Comparison of ENCODE assay signal across 16 mouse cellular contexts in the genomic region with DNA sequence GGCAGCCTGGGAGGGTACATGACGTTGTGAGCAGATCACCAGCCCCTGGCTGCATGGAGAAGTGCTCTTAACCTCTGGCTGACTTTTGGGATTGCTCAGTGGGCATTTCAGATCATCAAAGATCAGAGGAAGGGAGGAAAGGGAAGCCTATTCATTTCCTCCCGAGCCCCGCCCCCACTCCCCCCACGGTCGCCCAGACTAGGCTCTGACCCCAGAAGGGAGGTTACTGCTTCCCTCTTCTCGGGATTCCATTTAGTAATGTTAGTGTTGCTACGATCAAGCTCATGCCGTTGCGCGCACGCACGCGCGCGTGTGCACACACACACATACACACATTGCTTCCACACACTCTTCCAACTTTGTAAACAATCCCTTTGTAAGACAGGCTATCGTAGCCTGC. TPM values are rescaled to one million over a fixed set of nuclear protein-coding genes. Genes with fewer than 3 reads are reported as not detected.
DNase-seq lines count a peak whose midpoint lies in the region; ATAC-seq and TF ChIP-seq lines count a peak whose summit lies in the region.
"Had no signal": no experiment of that assay in that cellular context is flagged by ENCODE, and none has a peak within 500 bp of the region (broad histone marks: within the 10 kb centered on the region; RNA-seq: fewer than 3 reads in every experiment).

No protein-coding gene starts in this region.

- no peak for TF ChIP-seq POLR2A in lung, adult 2 months (IDR thresholded peaks at IDR 0.05; ENCODE audit: borderline replicate concordance, extremely low read depth, low read depth, low read length)

- ATAC-seq in midbrain, embryonic 14.5 days (ENCODE audit: low FRiP score, low TSS enrichment) = no peak
- no peak; the same call in 1 of the 2 replicates for ATAC-seq in stomach, embryonic 15.5 days (ENCODE audit: insufficient read depth, low FRiP score, low read depth)
- no peak for ATAC-seq in erythroid progenitor cell, adult 5-6 weeks (replicated peaks; ENCODE audit: low FRiP score, poor library complexity, severe bottlenecking)
- ATAC-seq: hindbrain, postnatal 0 days had no signal

- H3K9me3 ChIP-seq in midbrain, embryonic 10.5 days (replicated peaks) = no peaks in the 10 kb centered on the region
- H3K9me3 ChIP-seq in midbrain, embryonic 14.5 days (ENCODE audit: control insufficient read depth, low read length) = no peaks in the 10 kb centered on the region
- no peaks in the 10 kb centered on the region for H3K9me3 ChIP-seq in stomach, embryonic 15.5 days
- H3K9me3 ChIP-seq: embryonic facial prominence, embryonic 13.5 days; liver, embryonic 13.5 days had no signal

- H3K27me3 ChIP-seq in midbrain, embryonic 10.5 days (ENCODE audit: low read depth, poor library complexity, severe bottlenecking) = no peaks in the 10 kb centered on the region
- no peaks in the 10 kb centered on the region for H3K27me3 ChIP-seq in midbrain, embryonic 14.5 days (ENCODE audit: control insufficient read depth, insufficient read depth, low read length)
- H3K27me3 ChIP-seq in stomach, embryonic 15.5 days (replicated peaks) = no peaks in the 10 kb centered on the region
- H3K27me3 ChIP-seq: embryonic facial prominence, embryonic 13.5 days had no signal

- H3K4me2 ChIP-seq in midbrain, embryonic 14.5 days (ENCODE audit: low read length) = no peak overlapping the region
- H3K4me2 ChIP-seq in stomach, embryonic 15.5 days = peak overlapping the region; percentile 14; the same call in 1 of the 2 replicates
- H3K4me2 ChIP-seq: embryonic facial prominence, embryonic 13.5 days; heart, embryonic 11.5 days; liver, embryonic 13.5 days had no signal

- peaks cover 40% of the 10 kb centered on the region for H3K4me1 ChIP-seq in midbrain, embryonic 10.5 days
- peaks cover 8% of the 10 kb centered on the region; the same call in 1 of the 2 replicates for H3K4me1 ChIP-seq in midbrain, embryonic 14.5 days (ENCODE audit: control insufficient read depth, insufficient read depth, low read length)
- H3K4me1 ChIP-seq in lung, adult 2 months (ENCODE audit: control insufficient read depth, insufficient read depth, low read length) = peaks cover 26% of the 10 kb centered on the region
- peaks cover 29% of the 10 kb centered on the region for H3K4me1 ChIP-seq in stomach, embryonic 15.5 days

- no peak overlapping the region for H3K4me3 ChIP-seq in midbrain, embryonic 10.5 days
- H3K4me3 ChIP-seq in midbrain, embryonic 14.5 days (replicated peaks; ENCODE audit: low read depth, low read length) = no peak overlapping the region
- peak overlapping the region; percentile 25 for H3K4me3 ChIP-seq in lung, adult 2 months (replicated peaks; ENCODE audit: extremely low read depth, low read depth, low read length)
- no peak overlapping the region for H3K4me3 ChIP-seq in stomach, embryonic 15.5 days (replicated peaks)
- H3K4me3 ChIP-seq: embryonic facial prominence, embryonic 13.5 days; liver, embryonic 13.5 days had no signal

- peak; percentile 40 for DNase-seq in adrenal gland, adult 2 months
- no peak for DNase-seq in adrenal gland, postnatal 4 days (ENCODE audit: low spot score in 2 of 2)
- no peak for DNase-seq in midbrain, embryonic 10.5 days (ENCODE audit: low spot score)
- DNase-seq in midbrain, embryonic 14.5 days = no peak
- DNase-seq in lung, adult 2 months = no peak
- DNase-seq in thymus, postnatal 14 days = no peak
- DNase-seq: adrenal gland, postnatal 14 days; cerebellum, adult 11-12 months; liver, embryonic 13.5 days; right cerebral cortex, postnatal 14 days; thymus, adult 2 months had no signal

- TF ChIP-seq CTCF in lung, adult 2 months (IDR thresholded peaks at IDR 0.05; ENCODE audit: insufficient read depth, low read length) = no peak

- peak overlapping the region; percentile 47; the same call in 1 of the 2 replicates for H3K27ac ChIP-seq in midbrain, embryonic 10.5 days (replicated peaks)
- no peak overlapping the region for H3K27ac ChIP-seq in midbrain, embryonic 14.5 days (replicated peaks; ENCODE audit: low read depth, low read length)
- no peak overlapping the region for H3K27ac ChIP-seq in stomach, embryonic 15.5 days
- H3K27ac ChIP-seq: embryonic facial prominence, embryonic 13.5 days; hindbrain, postnatal 0 days; liver, embryonic 13.5 days had no signal

- no peaks in the 10 kb centered on the region for H3K36me3 ChIP-seq in midbrain, embryonic 10.5 days
- no peaks in the 10 kb centered on the region for H3K36me3 ChIP-seq in midbrain, embryonic 14.5 days (ENCODE audit: control insufficient read depth, insufficient read depth, low read length)
- H3K36me3 ChIP-seq in stomach, embryonic 15.5 days = no peaks in the 10 kb centered on the region
- H3K36me3 ChIP-seq: embryonic facial prominence, embryonic 13.5 days; liver, embryonic 13.5 days had no signal

- 70% methylated on average over 16 of the region's 16 CpGs for WGBS in midbrain, embryonic 10.5 days
- WGBS in midbrain, embryonic 14.5 days = 71% methylated on average over 16 of the region's 16 CpGs
- 23% methylated on average over 16 of the region's 16 CpGs for WGBS in lung, adult 2 months
- 36% methylated on average over 16 of the region's 16 CpGs for WGBS in stomach, embryonic 15.5 days

- H3K9ac ChIP-seq in midbrain, embryonic 14.5 days (replicated peaks; ENCODE audit: low read length) = no peak overlapping the region
- no peak overlapping the region for H3K9ac ChIP-seq in stomach, embryonic 15.5 days
- H3K9ac ChIP-seq: embryonic facial prominence, embryonic 13.5 days; liver, embryonic 13.5 days had no signal

RNA-seq across cellular contexts. Expression of a gene that starts 42.0 kb away (rescaled TPM):
- 10 to 100 TPM; 90.6 to 94.6 TPM for total RNA-seq in adrenal gland, adult 2 months (2021)
- polyA plus RNA-seq in adrenal gland, adult 2 months (2012; rRNA removed) = 197 and 256 TPM in 2 replicates
- 100 to 1,000 TPM; 108 to 131 TPM for total RNA-seq in adrenal gland, postnatal 4 days (2021)
- 39.0 and 43.8 TPM in 2 replicates for polyA plus RNA-seq in midbrain, embryonic 10.5 days (2016; fragmentation: Nextera tagmentation; extraction: Ambion mirVana)
- polyA plus RNA-seq in midbrain, embryonic 14.5 days (2014; fragmentation: Nextera tagmentation; extraction: Ambion mirVana) = 49.6 and 52.1 TPM in 2 replicates
- 282 and 367 TPM in 2 replicates for polyA plus RNA-seq in lung, adult 2 months (2012; rRNA removed)
- polyA plus RNA-seq in stomach, embryonic 15.5 days (2015; fragmentation: Nextera tagmentation; extraction: Ambion mirVana) = 78.4 and 81.8 TPM in 2 replicates
- 22.6 and 25.6 TPM in 2 replicates for total RNA-seq in erythroid progenitor cell, adult 5-6 weeks (2015; ENCODE audit: low replicate concordance)
- total RNA-seq in erythroid progenitor cell, adult 5-6 weeks (2017; ENCODE audit: low replicate concordance) = 12.5 and 16.0 TPM in 2 replicates
